Mouse (Mus musculus): ENCODE results near the gene Tmem60. TPM values are rescaled to one million over a fixed set of nuclear protein-coding genes. Genes with fewer than 3 reads are reported as not detected.

The Tmem60 gene
- 22.0 TPM for polyA plus RNA-seq (2014; fragmentation: Illumina TruSeq; extraction: RNeasy Lipid Tissue Mini Kit (QIAGEN cat#74804); ENCODE audit: low read depth, low replicate concordance)

GRCm38 (mm10) chr5:20881915-20882800 lies at the start of gene Tmem60, which contains the start of gene Phtf2:
Gene Tmem60, plus strand, starts transcription at chr5:20882191.
Gene Phtf2, minus strand, starts transcription at chr5:20882124.

Other genes starting within 250 kb of the Tmem60 start
- gene Phtf2, start 67 bp upstream of the Tmem60 start, polyA plus RNA-seq (2014; fragmentation: Illumina TruSeq; extraction: RNeasy Lipid Tissue Mini Kit (QIAGEN cat#74804); ENCODE audit: low read depth, low replicate concordance), result 6.5 TPM
- gene Rsbn1l, start 74.2 kb downstream of the Tmem60 start, polyA plus RNA-seq (2014; fragmentation: Illumina TruSeq; extraction: RNeasy Lipid Tissue Mini Kit (QIAGEN cat#74804); ENCODE audit: low read depth, low replicate concordance), result 9.4 TPM
- 38.2 TPM for gene Ptpn12, start 173.7 kb downstream of the Tmem60 start, polyA plus RNA-seq (2014; fragmentation: Illumina TruSeq; extraction: RNeasy Lipid Tissue Mini Kit (QIAGEN cat#74804); ENCODE audit: low read depth, low replicate concordance)

All from adipose tissue, adult 10 weeks (tissue).